Mouse (Mus musculus): ENCODE data around the gene Piwil4.

GRCm38 (mm10) chr9:14730941-14731541 lies 9.5 kb downstream of the Piwil4 start:
- no peak for TF ChIP-seq CTCF (IDR thresholded peaks at IDR 0.05; ENCODE audit: insufficient read depth, low read depth, low read length)
- TF ChIP-seq POLR2A (IDR thresholded peaks at IDR 0.05; ENCODE audit: insufficient read depth, low read depth, low read length), result no peak

Measured in olfactory bulb, adult 2 months (tissue).